Mouse (Mus musculus) liver, adult 2 months (tissue): Measurements from ENCODE around the gene Chchd6.

Experiments used
- CTCF ChIP-seq: fragments of 200-500 bp; IDR thresholded peaks from 2 replicates; pipeline ENCODE4 v1.5.1; 2011; ENCODE audit warnings: low read depth, low read length, control low read depth
- POLR2A ChIP-seq: fragments of 200-500 bp; IDR thresholded peaks from 2 replicates; pipeline ENCODE4 v1.6.1; 2011; ENCODE audit warnings: low read length, control low read depth; ENCODE audit not compliant: insufficient read depth; ENCODE audit errors: extremely low read depth

DNA sequence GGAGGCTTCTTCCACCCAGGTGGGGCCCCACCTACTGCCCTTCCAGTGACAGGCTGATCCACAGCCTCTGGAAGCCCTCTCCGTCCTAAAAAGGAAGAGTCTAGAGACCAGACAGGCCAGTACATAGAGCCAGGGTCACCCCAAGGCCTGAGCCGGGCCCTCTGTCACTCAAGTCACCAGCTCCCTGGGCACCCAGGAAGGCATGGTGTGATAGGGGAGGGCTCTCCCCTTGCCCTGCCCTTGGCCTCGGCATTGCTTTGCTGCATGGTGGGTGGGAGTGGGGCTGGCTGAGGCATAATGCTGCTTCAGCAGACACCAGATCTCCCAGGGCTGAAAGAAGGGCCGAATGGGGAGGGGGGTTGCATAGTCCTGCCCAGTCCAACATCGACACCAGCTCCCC lies 241.4 kb downstream of the Chchd6 start:
- no peak for TF ChIP-seq POLR2A
- no peak for TF ChIP-seq CTCF
